Mouse (Mus musculus) forebrain, embryonic 11.5 days (tissue): ENCODE measurements at regions not wholly inside any gene's neighbourhood (a gene's known extent, or its start where the extent isn't known, plus 50 kb on each side); places are given as distances from the start of the nearest gene placed in this dataset.

Source experiments
- ATAC-seq: fragments of 200-750 bp; cut with Nextera tagmentation; replicated peaks from 2 replicates; pipeline ENCODE4 v1.8.0; 2017; ENCODE audit warnings: moderate TSS enrichment; ENCODE audit not compliant: low FRiP score
- DNase-seq: peaks from one replicate; pipeline ENCODE4 v3.0.0-alpha.2; 2017; ENCODE audit warnings: low spot score
- H3K27ac ChIP-seq: fragments of 300-500 bp; sonication (generic); 2 replicates; pipeline ENCODE4 v1.5.1; 2014; ENCODE audit warnings: low read depth, low read length
- H3K27me3 ChIP-seq: fragments of 300-500 bp; sonication (generic); 2 replicates; pipeline ENCODE4 v1.6.1; 2014; ENCODE audit warnings: mild to moderate bottlenecking, low read length, mixed read lengths; ENCODE audit not compliant: control insufficient read depth, insufficient read depth
- H3K36me3 ChIP-seq: fragments of 300-500 bp; sonication (generic); 2 replicates; pipeline ENCODE4 v1.6.1; 2014; ENCODE audit warnings: mild to moderate bottlenecking, low read length, moderate library complexity, mixed read lengths; ENCODE audit not compliant: control insufficient read depth, insufficient read depth
- H3K4me1 ChIP-seq: fragments of 300-500 bp; sonication (generic); replicated peaks from 2 replicates; pipeline ENCODE4 v1.6.1; 2014; ENCODE audit warnings: low read length, mixed read lengths; ENCODE audit not compliant: control insufficient read depth, insufficient read depth
- H3K4me2 ChIP-seq: fragments of 300-500 bp; sonication (generic); 2 replicates; pipeline ENCODE4 v1.6.1; 2014; ENCODE audit warnings: low read depth, mild to moderate bottlenecking, low read length, moderate library complexity, mixed read lengths; ENCODE audit not compliant: severe bottlenecking
- H3K4me3 ChIP-seq: fragments of 300-500 bp; sonication (generic); 2 replicates; pipeline ENCODE4 v1.5.1; 2014; ENCODE audit warnings: low read depth, low read length
- H3K9ac ChIP-seq: fragments of 300-500 bp; sonication (generic); 2 replicates; pipeline ENCODE4 v1.6.1; 2014; ENCODE audit warnings: low read length
- H3K9me3 ChIP-seq: fragments of 300-500 bp; sonication (generic); 2 replicates; pipeline ENCODE4 v1.6.1; 2016; ENCODE audit warnings: low read length, mixed read lengths; ENCODE audit not compliant: control insufficient read depth
- WGBS: fragments of 180-500 bp; shearing (Covaris S2); extraction: QIAGEN DNeasy Blood & Tissue Kit; methylation state at CpG from one replicate; pipeline ENCODE4 v1.1.7; 2014; 5-methylcytosine and 5-hydroxymethylcytosine counted together

DNA sequence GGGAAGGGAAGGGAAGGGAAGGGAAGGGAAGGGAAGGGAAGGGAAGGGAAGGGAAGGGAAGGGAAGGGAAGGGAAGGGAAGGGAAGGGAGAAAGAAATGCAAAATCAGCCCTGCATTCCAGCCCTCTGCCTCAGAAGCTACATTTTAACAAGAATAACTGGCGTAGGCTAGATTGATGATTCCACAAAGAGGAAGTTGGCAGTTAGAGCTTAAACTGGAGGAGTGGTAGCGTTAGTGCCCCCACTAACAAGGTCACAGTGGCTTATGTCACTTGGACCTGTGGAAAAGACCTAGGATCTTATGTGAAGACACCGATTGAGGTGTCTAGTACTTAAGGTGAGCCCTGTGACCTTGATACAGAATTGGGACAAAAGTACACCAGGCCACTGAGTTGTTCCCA, 51.0 kb upstream of the Abca1 start:
- ATAC-seq (no peak), DNase-seq (no peak)
- 92% methylated on average over 3 of the region's 3 CpGs for WGBS
- H3K9me3 ChIP-seq: no peaks in the 10 kb centered on the region
- no peak overlapping the region for H3K4me3 ChIP-seq
- H3K27me3 ChIP-seq: no peaks in the 10 kb centered on the region
- H3K36me3 ChIP-seq: no peaks in the 10 kb centered on the region
- no peak overlapping the region for H3K27ac ChIP-seq
- no peak overlapping the region for H3K9ac ChIP-seq
- H3K4me2 ChIP-seq: no peak overlapping the region
- no peaks in the 10 kb centered on the region for H3K4me1 ChIP-seq
